Mouse (Mus musculus) myocyte (in vitro differentiated cells): ENCODE data around the gene Scgb1b18.
"Not testable (repeated sequence)": the region's sequence is repeated elsewhere in the genome, so short reads cannot be mapped to it uniquely, and the experiment has no call there.

ENCODE experiments used
- CEBPB ChIP-seq: IDR thresholded peaks from 2 replicates; pipeline ENCODE4 v1.6.1; 2011; ENCODE audit warnings: mild to moderate bottlenecking, moderate library complexity; ENCODE audit not compliant: poor library complexity, insufficient read depth, severe bottlenecking
- POLR2AphosphoS2 ChIP-seq: IDR thresholded peaks from one replicate; pipeline ENCODE4 v1.6.1; 2011; ENCODE audit warnings: low read depth, control low read depth; ENCODE audit not compliant: insufficient read length

DNA sequence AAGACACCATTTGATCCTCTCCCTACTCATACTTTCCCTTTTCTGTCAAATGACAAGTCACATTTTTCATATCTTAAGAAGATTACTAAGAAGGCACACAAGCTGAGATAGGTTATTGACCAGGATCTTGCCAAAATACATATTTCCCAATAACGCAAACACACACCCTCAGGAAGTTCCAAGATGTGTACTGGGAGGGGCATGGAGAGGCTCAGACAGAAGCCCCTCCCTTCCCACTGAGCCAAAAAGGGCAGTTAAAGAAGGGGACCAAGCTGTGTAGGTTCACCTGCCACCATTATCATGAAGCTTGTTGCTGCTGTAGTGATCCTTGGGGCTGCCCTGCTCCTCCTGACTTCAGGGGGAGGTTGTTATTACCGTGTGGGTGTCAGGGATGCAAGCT, at the start of gene Scgb1b18:
- not testable (repeated sequence) for TF ChIP-seq CEBPB, POLR2AphosphoS2
